Mouse (Mus musculus) left cerebral cortex, postnatal 10 days (tissue): ENCODE data around the gene Cebpb. TPM values are rescaled to one million over a fixed set of nuclear protein-coding genes. Genes with fewer than 3 reads are reported as not detected.

ENCODE experiments used
- DNase-seq, 2 experiments: peaks; one replicate each; pipeline ENCODE4 v3.0.0; 2021 to 2022; ENCODE audit warnings: low spot score in 2 of 2, mixed read lengths in 1 of 2; ENCODE audit errors: extremely low spot score in 1 of 2
- intact Hi-C: fragments of 180-260 bp; cut with DNase I; formaldehyde crosslinking; loops from one replicate; pipeline ENCODE4 v1.15.1; 2025
- total RNA-seq, 2 experiments: library from RNA; stranded (reverse); gene quantifications; 2 replicates each; pipeline ENCODE4 v1.2.3; 2021

The Cebpb gene
- total RNA-seq, 2 experiments from 2014 or later, result 7.8 to 10.0 TPM

DNA sequence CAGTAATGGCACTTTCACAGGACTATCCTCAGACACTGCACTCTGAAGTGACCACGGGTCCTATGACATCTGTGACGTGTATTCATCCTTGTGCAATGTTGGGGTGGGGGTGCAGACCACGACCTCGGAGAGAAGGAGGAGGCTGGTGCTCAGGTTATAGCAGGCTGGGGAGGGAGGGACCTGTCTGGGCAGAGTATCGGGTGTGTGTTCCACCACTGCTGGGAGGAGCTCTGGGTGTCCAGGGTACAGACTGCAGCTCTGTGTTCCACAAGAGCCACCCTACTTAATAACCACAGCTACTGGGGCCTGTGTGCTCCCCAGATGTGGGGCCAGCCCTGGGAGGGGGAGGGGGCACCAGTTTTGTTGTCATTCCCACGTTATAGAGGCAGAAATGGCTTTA, 21.3 kb downstream of the Cebpb start:
- intact Hi-C loops, result no loop called here

GRCm38 (mm10) chr2:167710574-167710973, 21.9 kb downstream of the Cebpb start:
- DNase-seq, result no peak
- intact Hi-C loops, result no loop called here

More for the DNA sequence above, 21.3 kb downstream of the Cebpb start:
- DNase-seq, result peak in 1 of 2 experiments; percentile 20

GRCm38 (mm10) chr2:167712872-167713821, 24.4 kb downstream of the Cebpb start:
- intact Hi-C loops, result no loop called here
- peak in 1 of 2 experiments; percentile 64 for DNase-seq

GRCm38 (mm10) chr2:167714298-167714697, 25.6 kb downstream of the Cebpb start:
- no peak for DNase-seq
- intact Hi-C loops, result no loop called here

DNA sequence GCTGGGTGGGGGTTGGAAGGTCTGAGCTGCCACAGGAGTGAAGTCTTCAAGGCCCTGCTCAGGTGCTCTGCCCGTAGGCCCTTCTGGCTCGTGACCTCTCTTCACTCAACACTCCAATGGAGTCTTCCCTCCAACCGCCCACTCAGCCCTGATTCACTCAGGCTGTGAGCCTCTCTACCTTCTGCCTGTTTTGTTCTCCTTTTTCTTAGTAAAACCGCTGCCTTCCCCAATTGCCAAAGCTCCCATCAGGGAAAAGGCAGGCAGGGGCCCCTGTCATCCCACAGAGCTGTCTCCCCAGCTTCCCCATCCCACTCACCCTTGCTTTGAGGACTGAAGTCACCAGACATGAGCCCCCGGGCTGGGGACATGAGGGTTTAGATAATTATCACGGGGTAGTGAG, 26.3 kb downstream of the Cebpb start:
- intact Hi-C loops, result no loop called here
- no peak for DNase-seq

DNA sequence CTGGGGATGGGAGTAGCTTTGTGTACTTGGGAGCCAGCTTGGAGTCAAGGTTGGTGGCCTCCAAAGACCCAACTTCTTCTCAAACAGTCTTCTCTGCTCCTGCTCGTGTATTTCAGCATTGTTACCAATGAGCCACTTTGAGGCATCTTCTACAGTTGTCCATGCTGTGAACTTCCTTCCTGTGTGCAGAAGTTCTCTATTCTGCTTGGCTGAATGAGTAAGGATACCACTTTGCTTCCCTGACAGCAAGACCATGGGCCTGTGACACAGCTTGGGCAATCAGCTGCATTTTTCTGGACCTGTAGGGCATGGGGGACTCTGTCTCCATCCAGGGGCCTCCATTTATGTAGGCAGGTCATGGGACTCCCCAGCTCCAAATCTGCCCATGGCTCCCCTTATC, 28.5 kb downstream of the Cebpb start:
- intact Hi-C loops, result no loop called here
- DNase-seq, result no peak

DNA sequence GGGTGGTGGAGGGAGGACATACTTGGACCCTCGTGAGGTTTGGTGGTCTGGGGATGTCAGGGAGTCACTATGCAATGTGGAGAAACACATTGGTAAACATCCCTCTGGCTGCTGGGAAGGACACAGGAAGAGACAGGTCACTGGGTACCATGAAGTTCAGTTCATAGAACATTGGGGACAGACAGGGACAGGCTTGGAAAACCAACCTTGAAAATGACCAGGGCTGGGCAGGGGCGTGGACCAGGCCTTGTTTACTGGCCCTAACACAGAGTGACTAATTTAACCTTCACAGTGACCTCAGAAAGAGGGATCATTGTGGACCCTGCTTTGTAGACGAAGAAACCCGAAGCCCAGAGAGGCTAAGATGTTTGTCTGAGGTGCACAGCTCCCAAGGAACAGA, 30.8 kb downstream of the Cebpb start:
- DNase-seq, result no peak
- intact Hi-C loops, result no loop called here

DNA sequence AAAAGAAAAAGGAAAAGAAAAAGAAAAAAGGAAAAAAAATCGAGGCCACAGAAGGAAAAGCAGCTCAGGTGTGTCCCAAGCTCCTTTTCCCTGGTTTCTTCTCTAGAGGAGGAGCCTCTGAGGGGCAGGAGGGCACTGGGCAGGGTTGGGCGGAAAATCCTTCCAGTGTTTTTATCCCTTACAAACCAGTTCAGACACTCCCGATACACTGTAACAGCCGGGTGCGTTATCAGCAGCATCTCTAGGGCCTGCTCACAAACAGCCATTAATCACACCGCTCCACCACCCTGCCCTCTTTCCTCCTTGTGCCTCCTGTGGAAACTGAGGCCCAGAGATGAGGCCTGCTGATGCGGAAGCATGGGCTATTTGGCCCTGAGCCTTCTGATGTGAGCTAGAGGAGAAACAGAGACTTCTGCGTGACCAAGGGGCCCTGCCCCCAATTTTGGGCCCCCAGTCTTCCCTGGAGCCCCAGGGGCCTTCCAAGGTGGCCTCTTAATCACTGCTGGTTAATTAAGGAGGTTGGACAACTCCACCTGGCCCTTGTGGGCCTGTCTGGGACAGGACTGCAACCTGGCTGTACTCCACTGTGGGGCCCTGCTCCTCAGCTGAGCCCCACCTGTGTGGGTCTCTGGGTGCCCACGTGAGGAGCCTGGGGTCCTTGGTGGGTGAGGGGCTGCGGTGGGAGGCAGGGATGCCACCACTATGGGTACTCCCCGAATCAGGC, 32.6 kb downstream of the Cebpb start:
- DNase-seq, result no peak
- intact Hi-C loops, result no loop called here

GRCm38 (mm10) chr2:167722538-167722937, 33.8 kb downstream of the Cebpb start:
- intact Hi-C loops, result no loop called here
- DNase-seq, result no peak

GRCm38 (mm10) chr2:167723589-167724206, 35.0 kb downstream of the Cebpb start:
- intact Hi-C loops, result no loop called here
- no peak for DNase-seq

GRCm38 (mm10) chr2:167725879-167726278, 37.2 kb downstream of the Cebpb start:
- peak in 1 of 2 experiments; percentile 21 for DNase-seq
- intact Hi-C loops, result no loop called here

GRCm38 (mm10) chr2:167727161-167727560, 38.4 kb downstream of the Cebpb start:
- peak; percentile 49 to 79 for DNase-seq
- intact Hi-C loops, result no loop called here

DNA sequence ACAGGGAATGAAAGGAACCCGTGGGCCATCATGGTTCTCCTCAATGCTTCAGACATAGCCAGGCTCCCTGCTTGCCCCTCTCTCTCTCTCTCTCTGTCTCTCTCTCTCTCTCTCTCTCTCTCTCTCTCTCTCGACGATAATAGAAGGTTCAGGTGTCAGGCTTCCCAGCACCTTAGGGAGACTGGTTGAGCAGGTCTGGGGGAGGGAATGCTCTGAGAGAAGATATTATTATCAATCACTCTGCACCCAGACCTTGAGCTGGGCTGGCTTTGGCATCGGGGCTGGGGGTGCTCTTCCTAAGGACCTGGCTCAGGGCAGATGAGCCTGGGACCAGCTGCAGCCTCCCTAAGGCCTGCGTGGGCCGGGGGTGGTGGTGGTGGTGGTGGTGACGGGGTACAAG, 41.3 kb downstream of the Cebpb start:
- intact Hi-C loops, result no loop called here
- DNase-seq, result no peak

GRCm38 (mm10) chr2:167731149-167731548, 42.4 kb downstream of the Cebpb start:
- intact Hi-C loops, result no loop called here
- no peak for DNase-seq

DNA sequence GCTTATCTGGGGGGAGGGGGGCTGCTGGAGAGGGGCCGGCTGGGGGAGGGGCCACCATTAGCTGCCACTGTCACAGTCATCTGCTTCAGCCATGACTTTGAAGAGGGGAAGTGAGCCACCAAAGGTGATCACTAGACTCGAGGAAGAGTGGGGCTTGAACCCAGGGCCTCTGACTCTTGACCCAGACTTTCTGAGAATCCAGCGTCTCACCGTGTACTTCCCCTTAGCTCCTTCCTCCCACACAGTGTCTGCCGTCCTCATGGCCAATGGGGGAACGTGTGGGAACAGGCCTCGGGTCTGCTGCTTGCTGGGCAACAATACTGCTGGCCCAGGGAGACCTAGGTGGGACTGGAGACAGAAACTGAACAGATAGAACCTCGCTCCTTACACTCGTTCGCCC, 46.1 kb downstream of the Cebpb start:
- intact Hi-C loops, result no loop called here
- DNase-seq, result no peak

DNA sequence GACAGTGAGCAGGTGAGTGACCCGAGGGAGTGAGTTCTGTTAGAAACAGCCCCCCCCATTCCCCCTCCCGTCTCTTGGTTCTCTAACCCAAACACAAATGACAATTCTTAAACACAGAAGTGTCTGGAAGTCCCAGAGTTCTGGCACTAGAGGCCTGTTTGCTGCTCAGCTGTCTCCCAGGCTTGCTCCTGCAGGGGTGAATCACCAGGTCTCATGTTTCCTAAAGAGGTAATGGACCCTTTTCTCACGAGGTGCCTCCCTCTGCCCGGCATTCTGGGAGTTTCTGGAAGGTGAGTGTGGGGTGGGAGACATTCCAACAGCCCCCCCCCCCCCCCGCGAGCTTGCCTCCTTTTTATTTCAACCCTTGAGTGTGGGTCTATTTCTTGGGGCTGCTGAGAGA, 50.3 kb downstream of the Cebpb start:
- no peak for DNase-seq
- intact Hi-C loops, result no loop called here
